Mouse (Mus musculus) kidney, adult 2 months (tissue): Measurements from ENCODE around the gene Hist2h3c1.
"Not testable (repeated sequence)": the region's sequence is repeated elsewhere in the genome, so short reads cannot be mapped to it uniquely, and the experiment has no call there.

Source experiments
- CTCF ChIP-seq: fragments of 200-500 bp; conservative IDR thresholded peaks from 2 replicates; pipeline ENCODE4 v1.5.1; 2011; ENCODE audit warnings: low read depth, mild to moderate bottlenecking, control low read depth, low read length, moderate library complexity, mixed read lengths; ENCODE audit not compliant: insufficient read depth, insufficient read length
- POLR2A ChIP-seq: fragments of 200-500 bp; IDR thresholded peaks from one replicate; pipeline ENCODE4 v1.6.1; 2011; ENCODE audit warnings: low read depth, low read length, control low read depth

DNA sequence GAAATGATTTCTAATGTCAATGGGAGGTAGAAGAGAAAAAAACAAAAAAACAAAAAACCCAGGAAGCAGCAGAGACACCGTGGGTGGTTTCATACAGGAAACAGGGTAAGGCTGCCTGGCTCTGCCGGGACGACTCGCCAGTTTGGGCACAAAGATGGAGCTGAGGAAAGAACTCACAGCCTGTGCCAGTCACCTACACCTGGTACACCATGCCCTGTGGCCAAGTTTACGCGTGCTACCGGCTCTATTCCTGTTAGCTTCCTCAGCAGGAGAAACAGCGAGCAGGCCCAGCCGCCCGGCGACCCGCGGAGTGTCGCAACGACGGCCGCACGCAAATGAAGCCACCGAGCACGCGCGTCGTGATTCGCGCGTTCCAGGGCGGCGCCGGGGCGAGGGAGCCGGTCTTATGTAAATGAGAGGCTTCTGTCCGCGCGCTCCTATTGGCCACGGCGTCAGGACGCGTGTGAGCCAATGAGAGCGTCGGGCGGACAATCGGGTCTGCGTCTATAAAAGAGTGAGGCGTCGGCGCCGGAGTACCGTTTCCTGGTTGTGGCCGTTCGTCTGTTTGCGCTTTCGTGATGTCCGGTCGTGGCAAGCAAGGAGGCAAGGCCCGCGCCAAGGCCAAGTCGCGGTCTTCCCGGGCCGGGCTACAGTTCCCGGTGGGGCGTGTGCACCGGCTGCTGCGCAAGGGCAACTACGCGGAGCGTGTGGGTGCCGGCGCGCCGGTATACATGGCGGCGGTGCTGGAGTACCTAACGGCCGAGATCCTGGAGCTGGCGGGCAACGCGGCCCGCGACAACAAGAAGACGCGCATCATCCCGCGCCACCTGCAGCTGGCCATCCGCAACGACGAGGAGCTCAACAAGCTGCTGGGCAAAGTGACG lies 1.2 kb upstream of the Hist2h3c1 start, which contains the start of gene Hist2h2aa1:
- TF ChIP-seq CTCF: not testable (repeated sequence)
- TF ChIP-seq POLR2A: peak; percentile 60
